In the genomic region with DNA sequence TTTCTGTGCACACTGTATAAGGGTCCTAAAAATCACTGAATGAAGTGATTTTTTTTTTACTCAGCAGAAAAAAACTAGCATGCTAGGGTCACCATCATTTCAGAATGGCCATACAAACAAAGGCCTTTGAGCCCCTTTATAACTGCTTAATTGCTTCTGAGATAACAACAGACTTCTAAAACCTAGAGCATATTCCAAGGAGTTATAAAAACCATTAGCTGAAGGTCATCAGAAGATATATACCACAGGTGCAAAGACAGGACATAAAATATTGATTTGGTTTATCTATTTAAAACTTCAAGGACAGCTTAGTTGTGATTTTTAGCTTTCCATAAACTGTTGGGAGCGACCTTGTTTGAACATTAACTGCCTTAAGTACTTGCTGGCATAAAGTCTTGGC, we compare ENCODE assay signal across 16 mouse cellular contexts.
"Had no signal": no experiment of that assay in that cellular context is flagged by ENCODE, and none has a peak within 500 bp of the region (broad histone marks: within the 10 kb centered on the region; RNA-seq: fewer than 3 reads in every experiment).

No protein-coding gene starts in this region.

- DNase-seq: retina, postnatal 1 day; right cerebral cortex, adult 18-20 months; right cerebral cortex, postnatal 14 days; right cerebral cortex, postnatal 25 days; right cerebral cortex, postnatal 4 days; spleen, adult 18-20 months; thymus, adult 18-20 months; thymus, adult 2 months; thymus, postnatal 14 days; thymus, postnatal 25 days; thymus, postnatal 36 days had no signal

- H3K4me3 ChIP-seq: neural tube, embryonic 12.5 days; neural tube, embryonic 13.5 days; neural tube, embryonic 15.5 days; stomach, embryonic 15.5 days had no signal

- H3K4me2 ChIP-seq: neural tube, embryonic 12.5 days; neural tube, embryonic 13.5 days; neural tube, embryonic 15.5 days; stomach, embryonic 15.5 days had no signal

- H3K27ac ChIP-seq: neural tube, embryonic 12.5 days; neural tube, embryonic 13.5 days; neural tube, embryonic 15.5 days; stomach, embryonic 15.5 days; stomach, postnatal 0 days had no signal

- H3K4me1 ChIP-seq: neural tube, embryonic 12.5 days; neural tube, embryonic 13.5 days; neural tube, embryonic 15.5 days; stomach, embryonic 15.5 days had no signal

- H3K9me3 ChIP-seq: neural tube, embryonic 12.5 days; stomach, embryonic 15.5 days had no signal

- H3K9ac ChIP-seq: neural tube, embryonic 12.5 days; neural tube, embryonic 13.5 days; neural tube, embryonic 15.5 days; stomach, embryonic 15.5 days had no signal

- H3K27me3 ChIP-seq: neural tube, embryonic 12.5 days; neural tube, embryonic 13.5 days; neural tube, embryonic 15.5 days; stomach, embryonic 15.5 days had no signal

- H3K36me3 ChIP-seq: neural tube, embryonic 12.5 days; neural tube, embryonic 13.5 days; neural tube, embryonic 15.5 days; stomach, embryonic 15.5 days had no signal
